Mouse (Mus musculus) MEL (cell line): ENCODE measurements at regions not wholly inside any gene's neighbourhood (a gene's known extent, or its start where the extent isn't known, plus 50 kb on each side); places are given as distances from the start of the nearest gene placed in this dataset.

Experiments used
- CTCF ChIP-seq, 3 experiments: IDR thresholded peaks in 2 of 3; conservative IDR thresholded peaks in 1 of 3; 2 replicates each; pipeline ENCODE4 v1.5.1; 2011 to 2012; ENCODE audit warnings: low read length in 3 of 3, low read depth in 2 of 3, mild to moderate bottlenecking in 2 of 3, improper control_type of control experiment in 1 of 3, inconsistent platforms in 1 of 3, mixed read lengths in 1 of 3, moderate library complexity in 1 of 3; ENCODE audit not compliant: control insufficient read depth in 1 of 3, insufficient read depth in 1 of 3, poor library complexity in 1 of 3, severe bottlenecking in 1 of 3
- EP300 ChIP-seq, 2 experiments: IDR thresholded peaks; 2 replicates each; pipeline ENCODE4 v1.6.1; 2011; ENCODE audit warnings: improper control_type of control experiment in 2 of 2, low read length in 2 of 2, low read depth in 1 of 2, mild to moderate bottlenecking in 1 of 2
- GATA1 ChIP-seq: IDR thresholded peaks from 2 replicates; pipeline ENCODE4 v1.6.1; 2011; ENCODE audit warnings: low read depth, low read length, improper control_type of control experiment
- HCFC1 ChIP-seq: IDR thresholded peaks from 2 replicates; pipeline ENCODE4 v1.6.1; 2012; ENCODE audit warnings: low read depth, mild to moderate bottlenecking, inconsistent platforms, low read length, improper control_type of control experiment, moderate library complexity
- MYB ChIP-seq: IDR thresholded peaks from 2 replicates; pipeline ENCODE4 v1.6.1; 2011; ENCODE audit warnings: mild to moderate bottlenecking, low read depth, low read length, improper control_type of control experiment
- NELFE ChIP-seq: IDR thresholded peaks from 2 replicates; pipeline ENCODE4 v1.6.1; 2011; ENCODE audit warnings: low read depth, low read length, improper control_type of control experiment
- POLR2A ChIP-seq, 2 experiments: IDR thresholded peaks; 2 replicates each; pipeline ENCODE4 v1.6.1; 2011 to 2012; ENCODE audit warnings: low read length in 2 of 2, mild to moderate bottlenecking in 2 of 2, control low read depth in 1 of 2, improper control_type of control experiment in 1 of 2, low read depth in 1 of 2, moderate library complexity in 1 of 2; ENCODE audit not compliant: control insufficient read depth in 1 of 2, insufficient read depth in 1 of 2, poor library complexity in 1 of 2
- POLR2AphosphoS2 ChIP-seq: IDR thresholded peaks from 2 replicates; pipeline ENCODE4 v1.6.1; 2011; ENCODE audit warnings: low read length, improper control_type of control experiment
- POLR2AphosphoS5 ChIP-seq: IDR thresholded peaks from 2 replicates; pipeline ENCODE4 v1.6.1; 2012; ENCODE audit warnings: low read depth, borderline replicate concordance, mild to moderate bottlenecking, inconsistent platforms, low read length, moderate library complexity, mixed read lengths
- RCOR1 ChIP-seq: IDR thresholded peaks from 2 replicates; pipeline ENCODE4 v1.6.1; 2012; ENCODE audit warnings: low read depth, mild to moderate bottlenecking, inconsistent platforms, low read length, improper control_type of control experiment
- USF1 ChIP-seq: IDR thresholded peaks from 2 replicates; pipeline ENCODE4 v1.6.1; 2014; ENCODE audit warnings: low read depth, mild to moderate bottlenecking, inconsistent platforms, low read length, improper control_type of control experiment, moderate library complexity
- USF2 ChIP-seq, 2 experiments: IDR thresholded peaks; 2 replicates each; pipeline ENCODE4 v1.6.1; 2011 to 2012; ENCODE audit warnings: improper control_type of control experiment in 2 of 2, low read length in 2 of 2, borderline replicate concordance in 1 of 2, inconsistent platforms in 1 of 2, low read depth in 1 of 2, mild to moderate bottlenecking in 1 of 2; ENCODE audit not compliant: insufficient read depth in 1 of 2
- ZC3H11A ChIP-seq: IDR thresholded peaks from 2 replicates; pipeline ENCODE4 v1.6.1; 2012; ENCODE audit warnings: low read depth, mild to moderate bottlenecking, inconsistent platforms, low read length, improper control_type of control experiment
- ZNF384 ChIP-seq: IDR thresholded peaks from 2 replicates; pipeline ENCODE4 v1.6.1; 2012; ENCODE audit warnings: low read depth, mild to moderate bottlenecking, inconsistent platforms, low read length, improper control_type of control experiment

DNA sequence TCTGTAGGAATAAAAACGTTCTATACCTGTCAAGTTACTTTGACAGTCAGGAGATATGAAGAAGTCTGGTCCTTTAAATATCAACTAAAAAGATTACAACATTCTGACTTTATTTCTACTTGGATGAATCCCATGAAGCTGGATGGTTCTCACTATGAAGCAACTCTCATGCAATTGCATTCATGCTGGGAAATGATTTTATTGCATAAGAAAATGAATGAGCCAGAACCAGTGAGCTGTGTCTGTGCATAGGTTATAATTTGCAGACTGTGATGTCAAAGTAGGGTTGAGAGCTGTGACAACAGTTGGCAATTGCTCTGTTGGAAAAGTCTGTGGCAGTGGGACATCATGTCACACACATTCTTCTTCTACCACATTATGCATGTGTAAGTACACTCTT lies 79.2 kb upstream of the C9orf72 start:
- TF ChIP-seq RCOR1 (no peak), CTCF (IDR thresholded peaks at IDR 0.05 in 2 of 3, conservative IDR thresholded peaks at IDR 0.05 in 1 of 3; ENCODE audit: control insufficient read depth in 1 of 3, insufficient read depth in 1 of 3, low read depth in 2 of 3, low read length in 3 of 3, poor library complexity in 1 of 3, severe bottlenecking in 1 of 3) (no peak), POLR2AphosphoS2 (no peak), NELFE (no peak), ZC3H11A (no peak), USF1 (no peak), EP300 (IDR thresholded peaks at IDR 0.05; ENCODE audit: low read depth in 1 of 2, low read length in 2 of 2) (no peak), GATA1 (no peak), USF2 (IDR thresholded peaks at IDR 0.05; ENCODE audit: borderline replicate concordance in 1 of 2, insufficient read depth in 1 of 2, low read depth in 1 of 2, low read length in 2 of 2) (no peak), ZNF384 (no peak), POLR2A (IDR thresholded peaks at IDR 0.05; ENCODE audit: control insufficient read depth in 1 of 2, insufficient read depth in 1 of 2, low read depth in 1 of 2, low read length in 2 of 2, poor library complexity in 1 of 2) (no peak), POLR2AphosphoS5 (no peak), HCFC1 (no peak), MYB (no peak)
